ENCODE assay signal across 13 mouse cellular contexts in the genomic region with DNA sequence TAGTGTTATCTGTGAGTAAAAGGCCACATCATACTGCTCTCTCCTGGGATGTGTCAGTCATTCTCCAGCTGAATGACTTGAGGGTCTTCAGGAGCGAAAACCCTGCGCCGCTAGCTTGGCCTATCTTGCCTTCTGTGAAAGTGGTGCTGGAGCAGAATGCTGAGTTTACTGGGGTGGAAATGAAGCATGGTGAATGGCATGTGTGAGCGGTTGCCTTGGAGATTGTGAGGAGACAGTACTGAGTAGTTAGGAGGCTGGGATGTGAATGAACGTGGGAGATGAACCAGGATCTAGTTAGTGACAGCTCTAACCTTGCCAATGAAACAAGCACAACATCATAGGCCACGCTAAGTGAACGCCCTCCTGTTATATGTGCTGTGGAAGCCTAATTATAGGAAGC.
A peak's percentile ranks its signal among the peaks of the same experiment; 100 is the strongest.
DNase-seq lines count a peak whose midpoint lies in the region; ATAC-seq and TF ChIP-seq lines count a peak whose summit lies in the region.
"Had no signal": no experiment of that assay in that cellular context is flagged by ENCODE, and none has a peak within 500 bp of the region (broad histone marks: within the 10 kb centered on the region; RNA-seq: fewer than 3 reads in every experiment).

No protein-coding gene starts in this region.

- DNase-seq in heart, postnatal 36 days = no peak
- peak; percentile 23 for DNase-seq in embryo, embryonic 9.5 days (ENCODE audit: extremely low spot score)
- DNase-seq in hindbrain, embryonic 14.5 days (ENCODE audit: low spot score) = no peak
- no peak for DNase-seq in lung, adult 2 months
- no peak for DNase-seq in gastrocnemius, postnatal 10 days
- DNase-seq: heart, postnatal 4 days; kidney, postnatal 25 days; right cerebral cortex, postnatal 14 days had no signal

- no peak for ATAC-seq in heart, embryonic 16.5 days (replicated peaks; ENCODE audit: extremely low read depth, insufficient read depth, low FRiP score)
- peak; percentile 59; the same call in 1 of the 2 replicates for ATAC-seq in hindbrain, embryonic 14.5 days (ENCODE audit: low FRiP score)
- ATAC-seq in neural tube, embryonic 15.5 days (ENCODE audit: low FRiP score) = peak; percentile 61; the same call in 1 of the 2 replicates
- no peak for ATAC-seq in heart, embryonic 12.5 days (ENCODE audit: insufficient number of reproducible peaks, low FRiP score)

- WGBS in heart, embryonic 16.5 days = 82% methylated on average over 7 of the region's 7 CpGs
- 28% methylated on average over 7 of the region's 7 CpGs for WGBS in hindbrain, embryonic 14.5 days
- 52% methylated on average over 7 of the region's 7 CpGs for WGBS in neural tube, embryonic 15.5 days
- 92% methylated on average over 7 of the region's 7 CpGs for WGBS in lung, adult 2 months
- 78% methylated on average over 7 of the region's 7 CpGs for WGBS in heart, embryonic 12.5 days

- no peak overlapping the region for H3K4me2 ChIP-seq in heart, embryonic 16.5 days (ENCODE audit: low read depth, low read length)
- H3K4me2 ChIP-seq in hindbrain, embryonic 14.5 days (replicated peaks) = no peak overlapping the region
- no peak overlapping the region for H3K4me2 ChIP-seq in neural tube, embryonic 15.5 days
- no peak overlapping the region for H3K4me2 ChIP-seq in heart, embryonic 12.5 days
- H3K4me2 ChIP-seq: limb, embryonic 13.5 days had no signal

- no peak overlapping the region for H3K9ac ChIP-seq in heart, embryonic 16.5 days (ENCODE audit: low read length)
- no peak overlapping the region for H3K9ac ChIP-seq in hindbrain, embryonic 14.5 days
- H3K9ac ChIP-seq in neural tube, embryonic 15.5 days (replicated peaks) = no peak overlapping the region
- H3K9ac ChIP-seq in heart, embryonic 12.5 days = no peak overlapping the region
- H3K9ac ChIP-seq: limb, embryonic 13.5 days had no signal

- H3K4me1 ChIP-seq in heart, embryonic 16.5 days (ENCODE audit: control insufficient read depth, insufficient read depth, low read length) = peaks cover 3% of the 10 kb centered on the region; the same call in 1 of the 2 replicates
- 0 out of 2 replicates have a peak, but pooled peaks cover 3% of the 10 kb centered on the region for H3K4me1 ChIP-seq in hindbrain, embryonic 14.5 days (replicated peaks; ENCODE audit: control insufficient read depth, insufficient read depth, low read length)
- peaks cover 4% of the 10 kb centered on the region; the same call in 1 of the 2 replicates for H3K4me1 ChIP-seq in neural tube, embryonic 15.5 days
- H3K4me1 ChIP-seq in lung, adult 2 months (ENCODE audit: control insufficient read depth, insufficient read depth, low read length) = no peaks in the 10 kb centered on the region
- peaks cover 4% of the 10 kb centered on the region; the same call in 1 of the 2 replicates for H3K4me1 ChIP-seq in heart, embryonic 12.5 days (replicated peaks)
- H3K4me1 ChIP-seq: limb, embryonic 13.5 days had no signal

- no peaks in the 10 kb centered on the region for H3K9me3 ChIP-seq in heart, embryonic 16.5 days (replicated peaks; ENCODE audit: control insufficient read depth, low read length)
- H3K9me3 ChIP-seq in hindbrain, embryonic 14.5 days (ENCODE audit: control insufficient read depth, low read length) = no peaks in the 10 kb centered on the region
- H3K9me3 ChIP-seq in neural tube, embryonic 15.5 days (replicated peaks) = no peaks in the 10 kb centered on the region
- no peaks in the 10 kb centered on the region for H3K9me3 ChIP-seq in heart, embryonic 12.5 days (replicated peaks)
- H3K9me3 ChIP-seq: limb, embryonic 13.5 days had no signal

- no peaks in the 10 kb centered on the region for H3K36me3 ChIP-seq in heart, embryonic 16.5 days (ENCODE audit: control insufficient read depth, insufficient read depth)
- H3K36me3 ChIP-seq in hindbrain, embryonic 14.5 days (replicated peaks; ENCODE audit: control insufficient read depth, insufficient read depth) = no peaks in the 10 kb centered on the region
- no peaks in the 10 kb centered on the region for H3K36me3 ChIP-seq in neural tube, embryonic 15.5 days
- H3K36me3 ChIP-seq in heart, embryonic 12.5 days = no peaks in the 10 kb centered on the region
- H3K36me3 ChIP-seq: limb, embryonic 13.5 days had no signal

- no peak for TF ChIP-seq POLR2A in lung, adult 2 months (IDR thresholded peaks at IDR 0.05; ENCODE audit: borderline replicate concordance, extremely low read depth, low read depth, low read length)

- H3K27me3 ChIP-seq in heart, embryonic 16.5 days (ENCODE audit: control insufficient read depth, insufficient read depth, low read length) = no peaks in the 10 kb centered on the region
- H3K27me3 ChIP-seq in hindbrain, embryonic 14.5 days (ENCODE audit: control insufficient read depth, insufficient read depth, low read length) = no peaks in the 10 kb centered on the region
- no peaks in the 10 kb centered on the region for H3K27me3 ChIP-seq in neural tube, embryonic 15.5 days (replicated peaks)
- H3K27me3 ChIP-seq in heart, embryonic 12.5 days (replicated peaks) = no peaks in the 10 kb centered on the region
- H3K27me3 ChIP-seq: CH12.LX; limb, embryonic 13.5 days had no signal

- H3K4me3 ChIP-seq in heart, embryonic 16.5 days (ENCODE audit: low read length) = no peak overlapping the region
- no peak overlapping the region for H3K4me3 ChIP-seq in hindbrain, embryonic 14.5 days (replicated peaks; ENCODE audit: low read length)
- no peak overlapping the region for H3K4me3 ChIP-seq in neural tube, embryonic 15.5 days (replicated peaks)
- no peak overlapping the region for H3K4me3 ChIP-seq in lung, adult 2 months (replicated peaks; ENCODE audit: extremely low read depth, low read depth, low read length)
- no peak overlapping the region for H3K4me3 ChIP-seq in heart, embryonic 12.5 days
- H3K4me3 ChIP-seq: limb, embryonic 13.5 days had no signal

- intact Hi-C loops in heart, postnatal 36 days (cut with DNase I) = no loop called here

- no peak for TF ChIP-seq CTCF in lung, adult 2 months (IDR thresholded peaks at IDR 0.05; ENCODE audit: insufficient read depth, low read length)

- peak overlapping the region; percentile 33 for H3K27ac ChIP-seq in heart, embryonic 16.5 days (ENCODE audit: low read length)
- no peak overlapping the region for H3K27ac ChIP-seq in hindbrain, embryonic 14.5 days
- H3K27ac ChIP-seq in neural tube, embryonic 15.5 days (replicated peaks) = no peak overlapping the region
- no peak overlapping the region for H3K27ac ChIP-seq in heart, embryonic 12.5 days (ENCODE audit: poor library complexity, severe bottlenecking)
- H3K27ac ChIP-seq: limb, embryonic 13.5 days had no signal

Comparison
In these comparisons a context has a peak if more than half of its experiments do, and no peak if none do; other contexts are left out.
1. ATAC-seq: peak in hindbrain, embryonic 14.5 days (single experiment) and neural tube, embryonic 15.5 days (single experiment); none in heart, embryonic 16.5 days (single experiment) and heart, embryonic 12.5 days (single experiment).